Mouse (Mus musculus) intestine, embryonic 15.5 days (tissue): Measurements from ENCODE around the gene Gsg1l. TPM values are rescaled to one million over a fixed set of nuclear protein-coding genes. Genes with fewer than 3 reads are reported as not detected.

Experiments used
- ATAC-seq: fragments of 200-750 bp; cut with Nextera tagmentation; 2 replicates; pipeline ENCODE4 v1.8.0; 2017; ENCODE audit warnings: moderate TSS enrichment, moderate library complexity
- H3K27ac ChIP-seq: fragments of 300-500 bp; sonication (generic); 2 replicates; pipeline ENCODE4 v1.5.1; 2015; ENCODE audit warnings: mild to moderate bottlenecking, inconsistent platforms
- H3K27me3 ChIP-seq: fragments of 300-500 bp; sonication (generic); replicated peaks from 2 replicates; pipeline ENCODE4 v1.6.1; 2015; ENCODE audit warnings: inconsistent platforms
- H3K36me3 ChIP-seq: fragments of 300-500 bp; sonication (generic); 2 replicates; pipeline ENCODE4 v1.6.1; 2015; ENCODE audit warnings: inconsistent platforms
- H3K4me1 ChIP-seq: fragments of 300-500 bp; sonication (generic); replicated peaks from 2 replicates; pipeline ENCODE4 v1.6.1; 2015; ENCODE audit warnings: inconsistent platforms
- H3K4me2 ChIP-seq: fragments of 300-500 bp; sonication (generic); replicated peaks from 2 replicates; pipeline ENCODE4 v1.6.1; 2015; ENCODE audit warnings: mild to moderate bottlenecking, inconsistent platforms
- H3K4me3 ChIP-seq: fragments of 300-500 bp; sonication (generic); replicated peaks from 2 replicates; pipeline ENCODE4 v1.5.1; 2015; ENCODE audit warnings: inconsistent platforms
- H3K9ac ChIP-seq: fragments of 300-500 bp; sonication (generic); 2 replicates; pipeline ENCODE4 v1.6.1; 2015; ENCODE audit warnings: inconsistent platforms
- H3K9me3 ChIP-seq: fragments of 300-500 bp; sonication (generic); 2 replicates; pipeline ENCODE4 v1.6.1; 2016; ENCODE audit warnings: inconsistent platforms
- WGBS: fragments of 180-500 bp; shearing (Covaris S2); methylation state at CpG from one replicate; pipeline ENCODE4 v1.1.7; 2015; 5-methylcytosine and 5-hydroxymethylcytosine counted together
- polyA plus RNA-seq: library from polyadenylated mRNA; unstranded; fragments of >200 nt; fragmentation: Nextera tagmentation; extraction: Ambion mirVana; gene quantifications from 2 replicates; pipeline ENCODE4 v1.2.1, GENCODE M21; 2015

The Gsg1l gene
- polyA plus RNA-seq, 1 experiment from 2014 or later, result 0.67 TPM

DNA sequence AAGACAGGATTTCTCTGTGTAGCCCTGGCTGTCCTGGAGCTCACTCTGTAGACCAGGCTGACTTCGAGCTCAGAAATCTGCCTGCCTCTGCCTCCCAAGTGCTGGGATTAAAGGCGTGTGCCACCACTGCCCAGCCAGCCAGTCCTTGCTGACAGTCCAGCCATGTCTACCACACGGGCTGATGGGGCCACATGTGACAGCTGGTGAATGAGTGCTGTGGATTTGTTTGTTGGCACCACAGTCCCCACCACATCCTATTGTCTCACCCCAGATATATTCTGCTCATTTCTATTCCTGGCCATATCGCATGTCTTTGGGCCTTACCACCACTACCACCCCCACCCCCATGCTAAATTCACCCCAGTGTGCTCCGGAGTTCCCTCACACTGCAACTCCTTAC lies 12.5 kb upstream of the Gsg1l start:
- H3K9me3 ChIP-seq, result no peaks in the 10 kb centered on the region
- ATAC-seq, result no peak
- WGBS, result 95% methylated on average over 5 of the region's 5 CpGs
- H3K27ac ChIP-seq, result no peak overlapping the region
- H3K4me2 ChIP-seq, result no peak overlapping the region
- no peak overlapping the region for H3K4me3 ChIP-seq
- no peak overlapping the region for H3K9ac ChIP-seq
- H3K4me1 ChIP-seq, result no peaks in the 10 kb centered on the region
- no peaks in the 10 kb centered on the region for H3K27me3 ChIP-seq
- peaks cover 7% of the 10 kb centered on the region for H3K36me3 ChIP-seq

- Histone ChIP-seq H3K9ac (no peak overlapping the region), H3K27me3 (no peaks in the 10 kb centered on the region), H3K4me3 (no peak overlapping the region), H3K36me3 (no peaks in the 10 kb centered on the region; the same call in 1 of the 2 replicates), H3K9me3 (no peaks in the 10 kb centered on the region), H3K4me2 (no peak overlapping the region), H3K27ac (no peak overlapping the region), H3K4me1 (no peaks in the 10 kb centered on the region)
- ATAC-seq, result no peak
- 39% methylated on average over 3 of the region's 3 CpGs for WGBS
These were observed 11.0 kb upstream of the Gsg1l start for GRCm38 (mm10) chr7:126093162-126093561.

- no peak overlapping the region for H3K27ac ChIP-seq
- H3K4me2 ChIP-seq, result no peak overlapping the region
- H3K36me3 ChIP-seq, result no peaks in the 10 kb centered on the region
- no peak overlapping the region for H3K4me3 ChIP-seq
- H3K4me1 ChIP-seq, result peaks cover 5% of the 10 kb centered on the region; the same call in 1 of the 2 replicates
- WGBS, result 16% methylated on average over 6 of the region's 6 CpGs
- no peaks in the 10 kb centered on the region for H3K9me3 ChIP-seq
- ATAC-seq, result no peak
- no peak overlapping the region for H3K9ac ChIP-seq
- H3K27me3 ChIP-seq, result peaks cover 6% of the 10 kb centered on the region; the same call in 1 of the 2 replicates
These were observed 7.6 kb upstream of the Gsg1l start for GRCm38 (mm10) chr7:126089782-126090181.

DNA sequence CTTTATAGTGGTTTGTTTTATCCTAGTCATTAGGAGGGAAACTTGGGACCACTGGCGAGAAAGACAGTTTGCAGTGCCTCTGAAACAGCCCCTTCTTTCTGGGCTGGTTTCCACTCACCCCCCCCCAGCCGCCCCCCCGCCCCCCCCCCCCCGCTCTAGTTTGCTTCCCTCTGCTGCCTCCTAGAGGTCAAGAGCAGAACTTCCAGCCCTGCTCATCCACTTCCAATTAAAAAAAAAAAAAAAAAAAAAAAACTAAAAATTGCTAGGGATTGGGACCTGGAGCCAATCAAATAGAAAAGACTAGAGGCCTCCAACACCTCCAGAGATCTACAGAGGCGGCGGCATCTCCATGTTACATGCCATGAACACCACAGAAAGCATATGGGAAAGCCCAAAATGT lies 5.9 kb upstream of the Gsg1l start:
- Histone ChIP-seq H3K4me3 (no peak overlapping the region), H3K27ac (no peak overlapping the region), H3K27me3 (peaks cover 18% of the 10 kb centered on the region), H3K4me1 (peaks cover 10% of the 10 kb centered on the region; the same call in 1 of the 2 replicates), H3K9ac (no peak overlapping the region), H3K4me2 (no peak overlapping the region), H3K9me3 (no peaks in the 10 kb centered on the region), H3K36me3 (no peaks in the 10 kb centered on the region)
- ATAC-seq, result no peak
- WGBS, result 17% methylated on average over 6 of the region's 6 CpGs

DNA sequence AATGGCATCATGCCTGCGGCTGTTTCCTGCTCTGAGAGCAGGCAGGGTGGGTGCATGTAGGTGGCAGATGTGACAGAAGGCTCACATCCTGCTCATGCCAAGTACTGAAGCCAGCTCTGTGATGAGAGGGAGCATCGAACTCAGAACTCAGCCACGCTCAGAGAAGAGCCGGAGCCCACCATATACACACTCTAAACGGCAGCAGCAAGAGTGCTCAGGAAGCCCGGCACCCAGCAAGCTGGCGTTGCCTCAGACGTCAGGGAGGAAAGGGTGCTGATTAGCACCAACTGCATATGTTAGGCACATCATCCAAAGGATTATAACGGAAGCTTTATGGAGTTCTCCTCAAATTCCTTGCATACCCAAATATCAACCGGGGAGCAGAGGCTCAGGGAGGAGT lies 5.4 kb upstream of the Gsg1l start:
- H3K4me2 ChIP-seq, result no peak overlapping the region
- H3K27me3 ChIP-seq, result peaks cover 23% of the 10 kb centered on the region
- no peaks in the 10 kb centered on the region for H3K9me3 ChIP-seq
- H3K27ac ChIP-seq, result no peak overlapping the region
- H3K4me3 ChIP-seq, result no peak overlapping the region
- peaks cover 10% of the 10 kb centered on the region; the same call in 1 of the 2 replicates for H3K4me1 ChIP-seq
- no peak overlapping the region for H3K9ac ChIP-seq
- 54% methylated on average over 10 of the region's 10 CpGs for WGBS
- no peak for ATAC-seq
- H3K36me3 ChIP-seq, result no peaks in the 10 kb centered on the region

GRCm38 (mm10) chr7:126086321-126086741 lies 4.1 kb upstream of the Gsg1l start:
- Histone ChIP-seq H3K4me1 (peaks cover 22% of the 10 kb centered on the region), H3K4me2 (no peak overlapping the region; the same call in 1 of the 2 replicates), H3K9me3 (no peaks in the 10 kb centered on the region), H3K9ac (no peak overlapping the region), H3K27me3 (peaks cover 36% of the 10 kb centered on the region), H3K27ac (no peak overlapping the region), H3K36me3 (no peaks in the 10 kb centered on the region), H3K4me3 (no peak overlapping the region)
- peak; percentile 65 for ATAC-seq
- WGBS, result 21% methylated on average over 6 of the region's 6 CpGs

DNA sequence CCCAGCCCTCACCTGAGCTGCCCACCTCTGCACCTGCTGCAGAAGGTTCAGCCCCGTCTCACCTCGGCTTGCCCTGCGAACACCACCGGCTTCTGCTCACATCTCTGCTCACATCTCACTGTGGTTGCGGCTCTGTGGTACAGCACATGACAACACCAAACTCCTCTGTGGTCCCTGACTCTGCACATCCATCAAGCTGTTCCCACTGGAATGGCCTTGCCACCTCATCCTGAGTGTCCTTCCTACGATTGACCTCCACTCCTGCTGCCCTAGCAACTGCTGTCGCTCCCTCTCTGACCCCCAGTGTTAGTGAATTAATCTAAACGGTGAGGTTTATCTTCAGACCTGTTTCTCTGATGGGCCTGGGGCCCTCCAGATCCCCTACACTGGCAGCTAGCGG lies 2.9 kb upstream of the Gsg1l start:
- Histone ChIP-seq H3K36me3 (no peaks in the 10 kb centered on the region), H3K27ac (no peak overlapping the region), H3K9me3 (no peaks in the 10 kb centered on the region), H3K4me1 (peaks cover 22% of the 10 kb centered on the region), H3K27me3 (peaks cover 48% of the 10 kb centered on the region), H3K4me3 (no peak overlapping the region), H3K9ac (no peak overlapping the region), H3K4me2 (no peak overlapping the region)
- ATAC-seq, result no peak
- WGBS, result 89% methylated on average over 9 of the region's 9 CpGs

DNA sequence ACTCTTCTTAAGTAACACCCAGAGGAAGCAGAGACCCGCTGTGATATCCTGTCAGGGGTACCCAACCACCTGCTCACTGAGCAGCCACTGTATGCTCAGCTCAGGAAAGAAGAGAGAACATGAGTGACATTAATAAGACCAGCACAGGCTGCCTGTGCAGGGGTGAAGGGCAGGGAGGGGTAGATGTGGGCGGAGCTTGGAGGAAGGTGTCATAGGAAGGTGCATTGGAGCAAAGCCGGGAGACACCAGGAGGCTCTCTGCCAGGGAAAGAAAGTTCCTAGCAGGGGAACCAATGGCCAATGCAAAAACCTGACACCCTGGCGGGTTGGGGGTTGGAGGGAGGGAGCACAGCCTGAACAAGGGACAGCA lies 1.8 kb upstream of the Gsg1l start:
- Histone ChIP-seq H3K4me1 (peaks cover 22% of the 10 kb centered on the region), H3K27me3 (peaks cover 59% of the 10 kb centered on the region), H3K9ac (no peak overlapping the region), H3K36me3 (no peaks in the 10 kb centered on the region), H3K4me2 (no peak overlapping the region), H3K9me3 (no peaks in the 10 kb centered on the region), H3K4me3 (no peak overlapping the region), H3K27ac (no peak overlapping the region)
- ATAC-seq, result 0 out of 2 replicates have a peak, but pooled peaks have one; percentile 10
- WGBS, result 15% methylated on average over 4 of the region's 4 CpGs

- peaks cover 22% of the 10 kb centered on the region for H3K4me1 ChIP-seq
- no peak overlapping the region for H3K27ac ChIP-seq
- ATAC-seq, result no peak
- H3K4me2 ChIP-seq, result no peak overlapping the region
- H3K27me3 ChIP-seq, result peaks cover 59% of the 10 kb centered on the region
- no peak overlapping the region for H3K4me3 ChIP-seq
- no peak overlapping the region for H3K9ac ChIP-seq
- H3K36me3 ChIP-seq, result no peaks in the 10 kb centered on the region
- WGBS, result 20% methylated on average over 9 of the region's 9 CpGs
- no peaks in the 10 kb centered on the region for H3K9me3 ChIP-seq
These were observed 1.2 kb upstream of the Gsg1l start for GRCm38 (mm10) chr7:126083341-126083979.

DNA sequence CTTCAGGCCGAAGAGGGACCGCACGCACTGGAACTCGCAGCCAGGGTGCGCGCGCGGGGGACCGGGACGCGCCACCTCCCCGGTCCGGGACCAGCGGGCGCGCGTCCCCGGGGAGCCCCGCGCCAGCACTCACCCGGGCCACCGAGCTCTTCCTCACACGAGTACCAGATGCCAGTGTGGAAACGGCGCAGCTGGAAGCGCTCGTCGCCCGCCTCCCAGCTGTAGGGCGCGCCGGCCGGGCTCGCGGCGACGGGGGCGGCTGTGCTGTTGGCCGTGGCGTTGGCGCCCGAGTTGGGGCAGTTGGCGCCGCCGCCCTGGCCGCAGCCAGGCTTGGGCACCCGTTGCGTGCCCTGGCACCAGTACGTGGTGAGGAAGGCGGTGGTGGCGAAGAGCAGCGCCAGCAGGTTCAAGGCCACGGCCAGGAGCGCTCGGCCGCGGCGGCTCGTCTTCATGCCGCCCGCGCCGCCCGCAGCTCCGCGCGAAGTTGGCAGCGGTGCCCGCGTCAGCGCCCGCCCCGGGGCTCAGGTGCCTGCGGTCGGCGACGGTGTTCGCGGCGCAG lies 405 bp downstream of the Gsg1l start:
- Histone ChIP-seq H3K27ac (no peak overlapping the region), H3K27me3 (peaks cover 59% of the 10 kb centered on the region), H3K9me3 (no peaks in the 10 kb centered on the region), H3K4me3 (peak overlapping the region; percentile 56), H3K4me1 (peaks cover 22% of the 10 kb centered on the region), H3K36me3 (no peaks in the 10 kb centered on the region), H3K4me2 (peak overlapping the region; percentile 96), H3K9ac (peak overlapping the region; percentile 41)
- no peak for ATAC-seq
- under 1% methylated on average over 77 of the region's 80 CpGs for WGBS

DNA sequence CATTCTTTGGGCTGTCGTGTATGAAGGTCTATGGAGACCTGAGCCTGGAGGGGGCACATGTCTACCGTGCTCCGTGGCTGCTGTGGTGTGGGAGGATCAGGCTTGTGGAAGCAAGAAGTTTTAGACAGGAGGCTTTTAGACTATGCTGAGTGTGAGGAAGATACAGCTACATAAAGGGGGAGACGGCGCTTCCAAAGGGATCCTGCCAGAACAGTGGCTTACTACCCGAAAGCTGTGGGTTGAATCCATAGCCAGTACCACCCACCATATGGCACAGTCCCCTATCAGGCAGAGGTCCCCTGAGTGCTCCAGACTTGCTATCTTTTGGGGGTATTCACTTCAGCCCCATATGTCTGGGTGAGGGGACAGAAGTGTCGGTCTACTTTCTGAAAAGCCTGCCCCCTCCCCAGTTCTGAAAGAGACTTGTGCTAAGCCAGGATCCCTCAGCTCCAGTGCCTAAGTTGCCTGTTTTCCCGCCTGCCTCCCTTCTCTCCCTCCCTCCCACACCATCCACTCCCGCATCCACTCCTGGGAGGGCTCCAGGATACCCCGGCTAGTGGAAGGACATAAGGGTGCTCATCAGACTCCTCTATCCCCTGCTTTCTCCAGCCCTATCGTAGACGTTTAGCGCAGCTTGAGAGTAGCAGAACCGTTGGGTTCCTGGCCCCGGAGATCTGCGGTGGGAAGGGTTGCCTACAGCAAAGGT lies 1.1 kb downstream of the Gsg1l start:
- peaks cover 59% of the 10 kb centered on the region for H3K27me3 ChIP-seq
- H3K27ac ChIP-seq, result no peak overlapping the region
- no peaks in the 10 kb centered on the region for H3K36me3 ChIP-seq
- peaks cover 16% of the 10 kb centered on the region for H3K4me1 ChIP-seq
- ATAC-seq, result no peak
- H3K9ac ChIP-seq, result peak overlapping the region; percentile 41; the same call in 1 of the 2 replicates
- H3K9me3 ChIP-seq, result no peaks in the 10 kb centered on the region
- peak overlapping the region; percentile 56 for H3K4me3 ChIP-seq
- H3K4me2 ChIP-seq, result peak overlapping the region; percentile 96
- WGBS, result 21% methylated on average over 16 of the region's 16 CpGs

DNA sequence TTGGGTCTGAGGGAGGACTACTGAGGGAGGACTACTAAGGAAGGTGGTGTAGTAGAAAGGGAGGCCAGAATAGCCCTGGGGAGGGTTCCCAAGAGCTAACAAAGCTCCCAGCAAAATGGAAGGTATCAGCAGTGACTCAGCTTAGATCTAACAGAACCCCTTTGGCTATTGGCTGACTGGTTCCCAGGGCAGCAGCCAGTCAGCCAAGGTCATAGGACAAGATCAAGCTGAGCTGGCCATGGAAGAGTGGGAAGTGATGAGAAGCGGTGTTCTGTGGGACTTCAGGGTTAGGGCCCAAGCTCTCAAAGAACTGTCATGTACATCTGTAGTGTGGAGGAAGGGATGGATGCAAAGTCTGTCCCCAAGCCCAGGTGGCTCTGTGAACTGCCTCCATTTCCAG lies 5.3 kb downstream of the Gsg1l start:
- no peak overlapping the region for H3K4me3 ChIP-seq
- no peak overlapping the region for H3K4me2 ChIP-seq
- ATAC-seq, result no peak
- H3K9me3 ChIP-seq, result no peaks in the 10 kb centered on the region
- peaks cover 29% of the 10 kb centered on the region for H3K27me3 ChIP-seq
- H3K9ac ChIP-seq, result no peak overlapping the region
- no peak overlapping the region for H3K27ac ChIP-seq
- H3K4me1 ChIP-seq, result peaks cover 5% of the 10 kb centered on the region; the same call in 1 of the 2 replicates
- H3K36me3 ChIP-seq, result no peaks in the 10 kb centered on the region
- 84% methylated on average over 1 of the region's 1 CpGs for WGBS
